Comparison of ENCODE assay signal across 8 mouse cellular contexts in genomic region chr11:101149178-101150105, GRCm38 (mm10). TPM values are rescaled to one million over a fixed set of nuclear protein-coding genes. Genes with fewer than 3 reads are reported as not detected.
A peak's percentile ranks its signal among the peaks of the same experiment; 100 is the strongest.
DNase-seq lines count a peak whose midpoint lies in the region; ATAC-seq and TF ChIP-seq lines count a peak whose summit lies in the region.

No protein-coding gene starts in this region.

- H3K9ac ChIP-seq in liver, embryonic 11.5 days (ENCODE audit: low read depth, low read length) = no peak overlapping the region
- H3K9ac ChIP-seq in liver, postnatal 0 days (replicated peaks) = no peak overlapping the region
- H3K9ac ChIP-seq in embryonic facial prominence, embryonic 11.5 days (replicated peaks; ENCODE audit: low read length) = peak overlapping the region; percentile 18; the same call in 1 of the 2 replicates
- peak overlapping the region; percentile 25; the same call in 1 of the 2 replicates for H3K9ac ChIP-seq in heart, embryonic 15.5 days
- no peak overlapping the region for H3K9ac ChIP-seq in neural tube, embryonic 12.5 days

- H3K9me3 ChIP-seq in liver, embryonic 11.5 days (ENCODE audit: control insufficient read depth, low read length) = no peaks in the 10 kb centered on the region
- no peaks in the 10 kb centered on the region for H3K9me3 ChIP-seq in liver, postnatal 0 days (ENCODE audit: low read length)
- H3K9me3 ChIP-seq in embryonic facial prominence, embryonic 11.5 days (replicated peaks; ENCODE audit: control insufficient read depth, low read length) = no peaks in the 10 kb centered on the region
- no peaks in the 10 kb centered on the region for H3K9me3 ChIP-seq in heart, embryonic 15.5 days (replicated peaks)
- H3K9me3 ChIP-seq in neural tube, embryonic 12.5 days = no peaks in the 10 kb centered on the region

- no peak overlapping the region for H3K4me2 ChIP-seq in liver, embryonic 11.5 days
- H3K4me2 ChIP-seq in liver, postnatal 0 days (ENCODE audit: low read depth, low read length) = no peak overlapping the region
- H3K4me2 ChIP-seq in embryonic facial prominence, embryonic 11.5 days (ENCODE audit: low read depth, low read length) = no peak overlapping the region
- no peak overlapping the region for H3K4me2 ChIP-seq in heart, embryonic 15.5 days
- no peak overlapping the region for H3K4me2 ChIP-seq in neural tube, embryonic 12.5 days (replicated peaks)

- no peaks in the 10 kb centered on the region for H3K36me3 ChIP-seq in liver, embryonic 11.5 days (ENCODE audit: control insufficient read depth, insufficient read depth, low read length)
- no peaks in the 10 kb centered on the region for H3K36me3 ChIP-seq in liver, postnatal 0 days (replicated peaks; ENCODE audit: insufficient read depth, low read length)
- no peaks in the 10 kb centered on the region for H3K36me3 ChIP-seq in embryonic facial prominence, embryonic 11.5 days (replicated peaks; ENCODE audit: control insufficient read depth, insufficient read depth, low read depth, low read length)
- no peaks in the 10 kb centered on the region for H3K36me3 ChIP-seq in heart, embryonic 15.5 days
- no peaks in the 10 kb centered on the region for H3K36me3 ChIP-seq in neural tube, embryonic 12.5 days

- ATAC-seq in liver, embryonic 11.5 days (replicated peaks; ENCODE audit: low FRiP score) = no peak
- ATAC-seq in liver, postnatal 0 days = no peak
- ATAC-seq in embryonic facial prominence, embryonic 11.5 days (replicated peaks; ENCODE audit: insufficient number of reproducible peaks, low FRiP score, low TSS enrichment, low read depth) = peak; percentile 18; the same call in 1 of the 2 replicates
- ATAC-seq in heart, embryonic 15.5 days (replicated peaks; ENCODE audit: insufficient number of reproducible peaks, insufficient read depth, low FRiP score, low read depth) = no peak
- ATAC-seq in neural tube, embryonic 12.5 days (ENCODE audit: low FRiP score, low read depth) = 0 out of 2 replicates have a peak, but pooled peaks have one; percentile 33

- no peak for TF ChIP-seq EP300 in liver, postnatal 0 days (IDR thresholded peaks at IDR 0.05; ENCODE audit: low read depth)

- 56% methylated on average over 9 of the region's 9 CpGs for WGBS in liver, embryonic 11.5 days
- 56% methylated on average over 9 of the region's 9 CpGs for WGBS in liver, postnatal 0 days (ENCODE audit: insufficient replicate concordance)
- 44% methylated on average over 9 of the region's 9 CpGs for WGBS in embryonic facial prominence, embryonic 11.5 days
- 44% methylated on average over 9 of the region's 9 CpGs for WGBS in heart, embryonic 15.5 days
- 42% methylated on average over 9 of the region's 9 CpGs for WGBS in neural tube, embryonic 12.5 days

- DNase-seq in liver, embryonic 11.5 days (ENCODE audit: low spot score) = no peak
- DNase-seq in liver, postnatal 0 days = no peak
- DNase-seq in embryonic facial prominence, embryonic 11.5 days (ENCODE audit: low spot score) = peak; percentile 71
- no peak for DNase-seq in layer of hippocampus, postnatal 14 days (ENCODE audit: low spot score in 2 of 2)
- DNase-seq in embryo, embryonic 10.5 days (ENCODE audit: low spot score) = no peak
- no peak for DNase-seq in frontal cortex, postnatal 14 days (ENCODE audit: low spot score in 2 of 2)

- H3K4me3 ChIP-seq in liver, embryonic 11.5 days (ENCODE audit: low read depth, low read length) = no peak overlapping the region
- no peak overlapping the region for H3K4me3 ChIP-seq in liver, postnatal 0 days (ENCODE audit: low read depth, low read length)
- H3K4me3 ChIP-seq in embryonic facial prominence, embryonic 11.5 days (ENCODE audit: low read depth, low read length) = no peak overlapping the region
- H3K4me3 ChIP-seq in heart, embryonic 15.5 days = no peak overlapping the region
- H3K4me3 ChIP-seq in neural tube, embryonic 12.5 days = no peak overlapping the region

- no peak for TF ChIP-seq CTCF in liver, postnatal 0 days (IDR thresholded peaks at IDR 0.05; ENCODE audit: low read depth)

- no peaks in the 10 kb centered on the region for H3K4me1 ChIP-seq in liver, embryonic 11.5 days (replicated peaks; ENCODE audit: control insufficient read depth, insufficient read depth, low read length)
- no peaks in the 10 kb centered on the region for H3K4me1 ChIP-seq in liver, postnatal 0 days (ENCODE audit: insufficient read depth)
- no peaks in the 10 kb centered on the region for H3K4me1 ChIP-seq in embryonic facial prominence, embryonic 11.5 days (ENCODE audit: control insufficient read depth, insufficient read depth, low read length)
- peaks cover 13% of the 10 kb centered on the region for H3K4me1 ChIP-seq in heart, embryonic 15.5 days (replicated peaks)
- 0 out of 2 replicates have a peak, but pooled peaks cover 6% of the 10 kb centered on the region for H3K4me1 ChIP-seq in neural tube, embryonic 12.5 days

- H3K27ac ChIP-seq in liver, embryonic 11.5 days (ENCODE audit: low read depth, low read length) = peak overlapping the region; percentile 32; the same call in 1 of the 2 replicates
- no peak overlapping the region for H3K27ac ChIP-seq in liver, postnatal 0 days (ENCODE audit: low read depth)
- H3K27ac ChIP-seq in embryonic facial prominence, embryonic 11.5 days (replicated peaks; ENCODE audit: low read depth, low read length) = peak overlapping the region; percentile 61
- peak overlapping the region; percentile 57 for H3K27ac ChIP-seq in heart, embryonic 15.5 days
- 0 out of 2 replicates have a peak overlapping the region, but pooled peaks have one; percentile 0 for H3K27ac ChIP-seq in neural tube, embryonic 12.5 days

- H3K27me3 ChIP-seq in liver, embryonic 11.5 days (replicated peaks; ENCODE audit: control insufficient read depth, insufficient read depth, low read length) = no peaks in the 10 kb centered on the region
- 0 out of 2 replicates have a peak, but pooled peaks cover 2% of the 10 kb centered on the region for H3K27me3 ChIP-seq in liver, postnatal 0 days (ENCODE audit: insufficient read depth, low read length)
- no peaks in the 10 kb centered on the region for H3K27me3 ChIP-seq in embryonic facial prominence, embryonic 11.5 days (ENCODE audit: control insufficient read depth, insufficient read depth, low read length)
- no peaks in the 10 kb centered on the region for H3K27me3 ChIP-seq in heart, embryonic 15.5 days
- H3K27me3 ChIP-seq in neural tube, embryonic 12.5 days (replicated peaks) = no peaks in the 10 kb centered on the region

RNA-seq across cellular contexts. Expression of gene Tubg2, which starts 6.3 kb away (rescaled TPM):
- 1.3 and 1.8 TPM in 2 replicates for polyA plus RNA-seq in liver, embryonic 11.5 days (2014; fragmentation: Nextera tagmentation; extraction: Ambion mirVana)
- 0.12 and 0.22 TPM in 2 replicates for polyA plus RNA-seq in liver, postnatal 0 days (2015; fragmentation: Nextera tagmentation; extraction: Ambion mirVana)
- polyA plus RNA-seq in embryonic facial prominence, embryonic 11.5 days (2014; fragmentation: Nextera tagmentation; extraction: Ambion mirVana) = 7.8 and 8.0 TPM in 2 replicates
- 2.7 and 3.4 TPM in 2 replicates for polyA plus RNA-seq in heart, embryonic 15.5 days (2015; fragmentation: Nextera tagmentation; extraction: Ambion mirVana)
- 13.4 and 15.1 TPM in 2 replicates for polyA plus RNA-seq in neural tube, embryonic 12.5 days (2016; fragmentation: Nextera tagmentation; extraction: Ambion mirVana)
- 10 to 100 TPM; 36.7 to 41.0 TPM for total RNA-seq in layer of hippocampus, postnatal 14 days (2021)

RNA-seq across cellular contexts. Expression of gene Cntnap1, which starts 20.9 kb away (rescaled TPM):
- 0.34 and 0.40 TPM in 2 replicates for polyA plus RNA-seq in liver, embryonic 11.5 days (2014; fragmentation: Nextera tagmentation; extraction: Ambion mirVana)
- polyA plus RNA-seq in liver, postnatal 0 days (2015; fragmentation: Nextera tagmentation; extraction: Ambion mirVana) = 1.4 and 1.5 TPM in 2 replicates
- 0.28 and 0.39 TPM in 2 replicates for polyA plus RNA-seq in embryonic facial prominence, embryonic 11.5 days (2014; fragmentation: Nextera tagmentation; extraction: Ambion mirVana)
- polyA plus RNA-seq in heart, embryonic 15.5 days (2015; fragmentation: Nextera tagmentation; extraction: Ambion mirVana) = 0.50 and 0.85 TPM in 2 replicates
- 1.7 and 2.2 TPM in 2 replicates for polyA plus RNA-seq in neural tube, embryonic 12.5 days (2016; fragmentation: Nextera tagmentation; extraction: Ambion mirVana)
- total RNA-seq in layer of hippocampus, postnatal 14 days (2021) = 100 to 1,000 TPM; 137 to 149 TPM

RNA-seq across cellular contexts. Expression of gene Plekhh3, which starts 21.7 kb away (rescaled TPM):
- polyA plus RNA-seq in liver, embryonic 11.5 days (2014; fragmentation: Nextera tagmentation; extraction: Ambion mirVana) = 3.4 and 3.8 TPM in 2 replicates
- polyA plus RNA-seq in liver, postnatal 0 days (2015; fragmentation: Nextera tagmentation; extraction: Ambion mirVana) = 1.6 and 3.4 TPM in 2 replicates
- polyA plus RNA-seq in embryonic facial prominence, embryonic 11.5 days (2014; fragmentation: Nextera tagmentation; extraction: Ambion mirVana) = 3.7 and 5.3 TPM in 2 replicates
- polyA plus RNA-seq in heart, embryonic 15.5 days (2015; fragmentation: Nextera tagmentation; extraction: Ambion mirVana) = 10.5 and 13.6 TPM in 2 replicates
- 16.1 and 17.1 TPM in 2 replicates for polyA plus RNA-seq in neural tube, embryonic 12.5 days (2016; fragmentation: Nextera tagmentation; extraction: Ambion mirVana)
- total RNA-seq in layer of hippocampus, postnatal 14 days (2021) = 10 to 100 TPM; 14.2 to 16.1 TPM

RNA-seq across cellular contexts. Expression of gene Ccr10, which starts 25.8 kb away (rescaled TPM):
- 0.10 TPM in 1 of 2 replicates, not detected in the other for polyA plus RNA-seq in liver, embryonic 11.5 days (2014; fragmentation: Nextera tagmentation; extraction: Ambion mirVana)
- 0.09 TPM in 2 replicates for polyA plus RNA-seq in liver, postnatal 0 days (2015; fragmentation: Nextera tagmentation; extraction: Ambion mirVana)
- 0.20 TPM in 1 of 2 replicates, not detected in the other for polyA plus RNA-seq in embryonic facial prominence, embryonic 11.5 days (2014; fragmentation: Nextera tagmentation; extraction: Ambion mirVana)
- polyA plus RNA-seq in heart, embryonic 15.5 days (2015; fragmentation: Nextera tagmentation; extraction: Ambion mirVana) = 0.28 and 0.38 TPM in 2 replicates
- 0.29 and 0.37 TPM in 2 replicates for polyA plus RNA-seq in neural tube, embryonic 12.5 days (2016; fragmentation: Nextera tagmentation; extraction: Ambion mirVana)
- under 1 TPM in 1 of 2 experiments, not detected in 1; 0.18 TPM for total RNA-seq in layer of hippocampus, postnatal 14 days (2021)

RNA-seq across cellular contexts. Expression of gene Tubg1, which starts 29.7 kb away (rescaled TPM):
- 82.3 and 85.3 TPM in 2 replicates for polyA plus RNA-seq in liver, embryonic 11.5 days (2014; fragmentation: Nextera tagmentation; extraction: Ambion mirVana)
- 19.0 and 20.8 TPM in 2 replicates for polyA plus RNA-seq in liver, postnatal 0 days (2015; fragmentation: Nextera tagmentation; extraction: Ambion mirVana)
- polyA plus RNA-seq in embryonic facial prominence, embryonic 11.5 days (2014; fragmentation: Nextera tagmentation; extraction: Ambion mirVana) = 91.6 and 98.4 TPM in 2 replicates
- polyA plus RNA-seq in heart, embryonic 15.5 days (2015; fragmentation: Nextera tagmentation; extraction: Ambion mirVana) = 62.1 and 71.6 TPM in 2 replicates
- 87.5 and 93.5 TPM in 2 replicates for polyA plus RNA-seq in neural tube, embryonic 12.5 days (2016; fragmentation: Nextera tagmentation; extraction: Ambion mirVana)
- total RNA-seq in layer of hippocampus, postnatal 14 days (2021) = 10 to 100 TPM; 48.9 to 52.6 TPM

Comparison
In these comparisons a context has a peak if more than half of its experiments do, and no peak if none do; other contexts are left out.
1. ATAC-seq: peak in embryonic facial prominence, embryonic 11.5 days (single experiment) and neural tube, embryonic 12.5 days (single experiment); none in liver, embryonic 11.5 days (single experiment), liver, postnatal 0 days (single experiment) and heart, embryonic 15.5 days (single experiment).
2. H3K9ac ChIP-seq: peak in embryonic facial prominence, embryonic 11.5 days (single experiment) and heart, embryonic 15.5 days (single experiment); none in liver, embryonic 11.5 days (single experiment), liver, postnatal 0 days (single experiment) and neural tube, embryonic 12.5 days (single experiment).